Mouse (Mus musculus) heart, adult 8-10 months (tissue): ENCODE results near the gene Nxt1. TPM values are rescaled to one million over a fixed set of nuclear protein-coding genes. Genes with fewer than 3 reads are reported as not detected.
A peak's percentile ranks its signal among the peaks of the same experiment; 100 is the strongest.

Source experiments
- DNase-seq: peaks from one replicate; pipeline ENCODE4 v3.0.0; 2022; ENCODE audit warnings: low spot score
- total RNA-seq, 4 experiments: library from RNA; stranded (reverse); gene quantifications; 2 replicates each; pipeline ENCODE4 v1.2.4; 2022

Nxt1 gene
- total RNA-seq, 4 experiments from 2014 or later: 5.6 to 9.1 (median 7.8) TPM

DNA sequence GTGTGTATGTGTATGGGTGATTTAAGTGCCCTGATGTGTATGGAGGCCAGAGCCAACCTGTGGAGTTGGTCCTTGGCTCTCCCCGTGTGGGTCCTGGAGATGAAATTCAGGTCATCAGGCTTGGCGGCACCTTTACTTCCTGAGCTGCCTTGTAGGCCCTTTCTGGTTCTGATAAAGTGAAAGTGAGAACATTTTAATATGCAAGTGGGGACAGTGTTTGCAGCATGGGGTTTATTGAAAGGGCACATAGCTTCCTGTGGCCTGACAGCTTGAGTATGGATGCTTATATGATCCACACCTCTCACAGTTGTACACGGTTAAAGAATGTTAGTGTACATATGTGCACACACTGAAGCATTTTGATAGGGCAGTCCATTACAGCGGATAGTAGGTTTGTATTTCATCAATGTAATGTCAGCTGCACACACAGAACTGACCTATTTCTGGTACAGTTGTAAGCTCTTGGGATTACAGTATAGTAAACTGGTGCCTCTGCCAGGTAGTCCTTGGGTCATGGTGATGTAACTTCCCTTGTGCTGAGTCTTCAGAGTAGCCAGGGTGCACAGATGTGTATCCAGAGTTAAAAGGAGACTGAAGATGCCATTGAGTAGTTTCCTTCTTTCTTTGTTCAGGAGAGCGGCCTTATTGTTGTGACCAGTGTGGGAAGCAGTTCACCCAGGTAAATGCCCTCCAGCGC lies 17.2 kb downstream of the Nxt1 start:
- no peak for DNase-seq

DNA sequence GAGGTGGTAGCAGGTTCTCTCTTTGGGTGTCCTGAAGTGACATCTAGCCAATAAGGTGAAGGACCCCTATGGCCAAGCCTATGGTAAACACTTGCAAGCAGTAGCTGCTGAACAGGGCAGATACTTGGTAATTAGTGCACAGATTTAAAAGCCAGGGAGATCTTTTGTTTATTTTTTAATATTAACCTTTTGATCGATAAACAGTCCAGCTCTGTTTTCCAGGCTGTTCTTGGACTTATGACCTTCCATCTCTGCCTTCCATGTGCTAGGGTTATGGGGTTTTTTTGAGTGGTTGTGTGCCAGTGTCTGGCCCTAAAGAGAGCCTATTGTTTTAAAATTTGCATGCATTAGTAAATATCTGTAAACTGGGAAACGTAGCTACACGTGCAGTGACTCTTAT lies 17.9 kb downstream of the Nxt1 start:
- no peak for DNase-seq

DNA sequence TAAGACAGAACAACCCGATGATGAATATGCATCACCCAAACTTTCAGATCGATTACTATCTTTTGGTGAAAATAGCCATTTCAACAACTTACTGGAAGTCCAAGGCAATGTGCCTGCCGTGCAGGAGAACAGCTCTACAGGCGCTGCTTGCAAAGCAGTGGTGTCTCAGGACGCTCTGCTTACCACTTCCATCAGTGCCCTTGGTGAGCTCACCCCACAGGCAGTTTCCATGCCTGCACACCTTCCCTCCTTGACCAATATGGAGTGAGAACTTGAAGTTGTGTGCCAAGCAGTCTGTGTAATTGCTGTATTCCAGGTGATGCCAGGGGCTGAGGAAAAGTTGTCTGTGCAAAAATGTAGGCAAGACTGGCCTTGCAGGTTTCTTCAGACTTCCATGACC lies 18.4 kb downstream of the Nxt1 start:
- DNase-seq: no peak

DNA sequence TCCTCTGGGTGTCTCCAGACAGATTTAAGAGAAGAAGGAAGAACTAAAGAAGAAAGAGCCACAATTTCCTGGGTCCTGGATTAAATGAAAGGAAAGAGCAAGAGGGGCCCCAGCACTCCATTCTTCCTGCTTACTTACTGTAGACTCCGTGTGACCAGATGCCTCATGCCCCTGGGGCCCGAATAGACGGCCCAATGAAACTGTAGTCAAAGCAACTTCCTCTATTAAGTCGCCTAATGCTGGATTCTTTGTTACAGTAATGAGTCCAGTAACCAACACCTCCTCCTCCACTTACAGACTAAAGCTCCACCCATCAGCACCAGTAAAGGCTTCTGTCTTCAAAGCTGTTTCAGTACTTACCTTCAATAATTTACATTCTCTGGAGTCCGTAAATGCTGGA lies 26.2 kb downstream of the Nxt1 start:
- DNase-seq: no peak

DNA sequence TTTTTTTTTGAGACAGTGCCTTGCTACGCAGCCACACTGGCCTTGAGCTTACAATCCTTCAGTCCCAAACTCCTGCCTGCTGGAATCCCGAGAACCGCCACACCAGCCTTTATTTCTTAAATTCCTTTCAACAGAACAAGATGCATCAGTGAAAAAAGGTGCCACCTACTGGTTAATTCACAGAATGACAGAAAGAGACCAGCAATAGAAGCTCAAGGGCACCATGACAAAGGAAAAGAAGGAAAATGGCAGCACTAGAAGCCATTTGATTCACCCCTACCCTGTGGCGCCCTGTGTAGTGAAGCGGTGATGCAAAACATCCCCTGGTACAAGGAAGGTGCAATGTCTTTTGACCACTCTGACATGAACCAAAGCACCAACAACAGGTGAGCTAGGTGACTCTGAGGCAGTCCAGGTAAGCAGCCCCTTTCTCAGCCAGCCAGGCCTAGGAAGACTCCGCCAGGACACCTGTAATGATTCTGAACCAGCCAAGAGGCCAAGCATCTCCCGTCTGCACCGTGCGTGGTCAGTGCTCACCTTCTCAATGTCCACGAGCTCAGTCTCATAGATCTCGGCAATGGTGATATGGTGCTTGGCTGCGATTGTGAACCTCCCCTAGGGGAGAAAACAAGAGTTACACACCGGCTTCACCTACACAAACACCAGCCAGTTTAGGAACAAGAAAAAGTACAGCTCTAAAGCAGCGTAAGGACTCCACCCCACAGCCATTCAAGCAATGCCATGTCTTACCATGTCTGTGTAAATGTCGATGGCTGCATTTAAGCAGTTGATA lies 34.2 kb downstream of the Nxt1 start:
- DNase-seq: peak; percentile 28

DNA sequence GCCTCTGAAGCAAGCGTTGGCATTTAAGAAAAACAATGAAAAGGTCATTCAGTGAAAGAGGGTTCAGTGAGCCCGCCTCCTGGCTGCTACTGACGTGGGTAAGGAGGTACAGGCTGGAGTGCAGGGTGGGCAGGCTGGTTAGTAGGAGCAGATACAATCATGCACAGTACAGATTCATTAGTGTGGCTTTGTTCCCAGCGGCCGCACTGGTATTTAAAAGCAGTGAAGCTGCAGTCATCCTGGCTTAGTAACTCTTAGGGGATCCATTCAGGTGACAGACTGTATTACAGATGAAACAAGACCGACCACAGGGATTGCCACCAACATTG lies 34.8 kb downstream of the Nxt1 start:
- no peak for DNase-seq

DNA sequence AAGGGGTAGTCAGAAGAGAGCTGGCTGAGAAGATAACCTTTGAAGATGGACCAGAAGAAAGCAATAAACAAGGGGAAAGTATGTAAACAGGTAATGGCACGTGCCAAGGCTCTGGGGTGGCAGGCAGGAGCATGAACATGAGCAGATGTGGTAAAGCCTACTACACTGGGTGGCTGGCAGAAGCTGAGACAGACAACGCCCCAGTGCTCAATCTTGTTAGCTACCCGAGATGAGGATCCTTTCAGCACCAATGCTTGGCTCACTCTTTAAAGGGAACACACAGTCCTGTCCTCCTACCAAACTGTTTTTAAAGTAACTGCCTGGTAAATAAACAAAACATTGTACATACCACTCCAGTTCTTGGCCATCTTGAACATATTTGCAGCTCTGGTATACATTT lies 39.9 kb downstream of the Nxt1 start:
- no peak for DNase-seq

DNA sequence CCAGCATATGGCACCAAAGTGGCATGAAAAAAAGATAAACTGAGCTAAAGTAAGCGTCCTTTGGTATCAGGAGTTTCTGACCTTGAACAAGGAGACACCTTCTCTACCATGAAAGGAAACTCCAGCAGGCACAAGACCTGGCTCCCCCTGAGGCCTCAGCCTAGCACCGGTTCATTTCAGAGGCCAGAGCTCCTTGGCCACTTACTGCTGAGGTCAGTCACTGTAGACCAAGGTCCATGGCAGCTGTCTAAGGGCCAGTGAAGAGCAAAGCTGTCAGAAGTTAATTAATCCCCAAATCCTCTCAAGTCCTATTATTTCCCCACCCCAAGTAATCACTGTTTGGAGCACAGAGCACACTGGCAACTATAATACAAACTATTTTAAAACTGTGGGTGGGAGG lies 44.7 kb downstream of the Nxt1 start:
- no peak for DNase-seq

DNA sequence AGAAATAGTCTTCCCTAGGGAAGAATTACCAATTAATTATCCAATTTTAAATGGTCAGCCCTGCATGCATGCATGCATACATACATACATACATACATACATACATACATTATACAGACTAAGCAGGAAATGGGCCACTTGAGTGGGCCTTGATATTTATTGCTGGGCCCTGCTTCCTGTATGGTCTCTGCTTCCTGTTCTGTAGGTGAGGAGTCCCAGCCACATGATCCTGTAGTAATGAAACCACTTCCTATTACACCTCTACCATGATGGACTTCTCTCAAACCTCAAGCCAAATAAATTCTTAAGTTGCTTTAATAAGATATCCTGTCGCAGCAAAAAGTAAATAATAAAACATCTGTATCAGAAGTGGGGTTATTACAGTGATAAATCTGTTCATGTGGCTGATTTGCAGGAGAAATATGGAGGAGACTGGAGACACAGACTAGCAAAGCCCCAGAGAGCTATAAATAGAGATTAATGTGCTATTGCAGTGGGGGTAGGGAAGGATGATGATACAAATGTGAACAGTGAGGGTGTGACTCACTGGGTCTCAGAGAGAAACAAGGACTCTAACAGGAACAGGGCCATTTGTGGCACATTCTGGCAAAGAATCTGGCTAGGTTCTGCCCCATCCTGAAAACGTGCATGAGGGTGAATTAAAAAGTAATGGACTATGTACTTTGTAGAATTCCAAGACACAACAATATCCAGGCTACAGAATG lies 47.0 kb downstream of the Nxt1 start:
- DNase-seq: no peak

Other genes starting within 250 kb of the Nxt1 start
- 10 to 100 TPM; 30.6 to 48.2 (median 40.0) TPM for gene Cd93, start 229.0 kb upstream of the Nxt1 start, total RNA-seq
- 10 to 100 TPM; 26.2 to 34.0 (median 28.9) TPM for gene Gzf1, start 8.4 kb downstream of the Nxt1 start, total RNA-seq
- gene Napb, start 59.9 kb downstream of the Nxt1 start, total RNA-seq: 1 to 10 TPM; 1.3 to 2.2 (median 1.4) TPM
- gene Cstl1, start 77.8 kb downstream of the Nxt1 start, total RNA-seq: not detected
- gene Cst11, start 98.9 kb downstream of the Nxt1 start, total RNA-seq: not detected
- not detected for gene 8030411F24Rik, start 109.4 kb downstream of the Nxt1 start, total RNA-seq
- 1 to 10 TPM in 1 of 4 experiments, under 1 TPM in 1, not detected in 2; 0.53 to 1.1 TPM for gene Cst12, start 116.8 kb downstream of the Nxt1 start, total RNA-seq
- gene Cst8, start 126.2 kb downstream of the Nxt1 start, total RNA-seq: not detected
- not detected for gene Cst13, start 147.5 kb downstream of the Nxt1 start, total RNA-seq
- 1 to 10 TPM in 1 of 4 experiments, under 1 TPM in 3; 0.54 to 1.1 (median 0.83) TPM for gene Cst9, start 162.5 kb downstream of the Nxt1 start, total RNA-seq
- gene 9230104L09Rik, start 192.4 kb downstream of the Nxt1 start, total RNA-seq: 1 to 10 TPM in 2 of 4 experiments, under 1 TPM in 2; 0.63 to 1.4 (median 0.89) TPM
- 1,000 to 10,000 TPM in 1 of 4 experiments, 100 to 1,000 TPM in 3; 949 to 1,042 (median 983) TPM for gene Cst3, start 203.1 kb downstream of the Nxt1 start, total RNA-seq